Comparison of ENCODE assay signal across 23 mouse cellular contexts in genomic region chr3:36644554-36645244, GRCm38 (mm10). TPM values are rescaled to one million over a fixed set of nuclear protein-coding genes. Genes with fewer than 3 reads are reported as not detected.
DNase-seq lines count a peak whose midpoint lies in the region; ATAC-seq and TF ChIP-seq lines count a peak whose summit lies in the region.
"Had no signal": no experiment of that assay in that cellular context is flagged by ENCODE, and none has a peak within 500 bp of the region (broad histone marks: within the 10 kb centered on the region; RNA-seq: fewer than 3 reads in every experiment).

No protein-coding gene starts in this region.

- no peak overlapping the region for H3K4me3 ChIP-seq in liver, embryonic 12.5 days
- H3K4me3 ChIP-seq in intestine, embryonic 15.5 days (replicated peaks) = no peak overlapping the region
- H3K4me3 ChIP-seq in intestine, postnatal 0 days (ENCODE audit: low read depth, low read length) = no peak overlapping the region
- H3K4me3 ChIP-seq: embryonic facial prominence, embryonic 10.5 days; embryonic facial prominence, embryonic 12.5 days; forebrain, embryonic 13.5 days; forebrain, embryonic 15.5 days had no signal

- no peak overlapping the region for H3K9ac ChIP-seq in liver, embryonic 12.5 days
- no peak overlapping the region for H3K9ac ChIP-seq in intestine, embryonic 15.5 days
- no peak overlapping the region for H3K9ac ChIP-seq in intestine, postnatal 0 days (ENCODE audit: low read depth, low read length)
- H3K9ac ChIP-seq: embryonic facial prominence, embryonic 12.5 days; forebrain, embryonic 13.5 days; forebrain, embryonic 15.5 days; forebrain, postnatal 0 days had no signal

- H3K4me1 ChIP-seq in liver, embryonic 12.5 days = no peaks in the 10 kb centered on the region
- no peaks in the 10 kb centered on the region for H3K4me1 ChIP-seq in intestine, embryonic 15.5 days (replicated peaks)
- no peaks in the 10 kb centered on the region for H3K4me1 ChIP-seq in intestine, postnatal 0 days (replicated peaks; ENCODE audit: control insufficient read depth, insufficient read depth, low read length)
- H3K4me1 ChIP-seq: embryonic facial prominence, embryonic 10.5 days; embryonic facial prominence, embryonic 12.5 days; forebrain, embryonic 13.5 days; forebrain, embryonic 15.5 days had no signal

- H3K27me3 ChIP-seq in liver, embryonic 12.5 days (replicated peaks) = no peaks in the 10 kb centered on the region
- H3K27me3 ChIP-seq in intestine, embryonic 15.5 days (replicated peaks) = no peaks in the 10 kb centered on the region
- no peaks in the 10 kb centered on the region for H3K27me3 ChIP-seq in intestine, postnatal 0 days (replicated peaks; ENCODE audit: control insufficient read depth, insufficient read depth, low read length)
- H3K27me3 ChIP-seq: embryonic facial prominence, embryonic 12.5 days; forebrain, embryonic 13.5 days; forebrain, embryonic 15.5 days had no signal

- H3K4me2 ChIP-seq in liver, embryonic 12.5 days = no peak overlapping the region
- H3K4me2 ChIP-seq in intestine, embryonic 15.5 days (replicated peaks) = no peak overlapping the region
- H3K4me2 ChIP-seq in intestine, postnatal 0 days (replicated peaks; ENCODE audit: low read depth) = no peak overlapping the region
- H3K4me2 ChIP-seq: embryonic facial prominence, embryonic 12.5 days; forebrain, embryonic 13.5 days; forebrain, embryonic 15.5 days had no signal

- ATAC-seq in liver, embryonic 12.5 days = 0 out of 2 replicates have a peak, but pooled peaks have one; percentile 32
- peak; percentile 93 for ATAC-seq in intestine, embryonic 15.5 days
- peak; percentile 80 for ATAC-seq in intestine, postnatal 0 days
- ATAC-seq: forebrain, embryonic 13.5 days; forebrain, embryonic 15.5 days; forebrain, postnatal 0 days had no signal

- no peak overlapping the region for H3K27ac ChIP-seq in liver, embryonic 12.5 days
- no peak overlapping the region for H3K27ac ChIP-seq in intestine, embryonic 15.5 days
- H3K27ac ChIP-seq in intestine, postnatal 0 days (ENCODE audit: low read depth, low read length) = peak overlapping the region; percentile 57
- H3K27ac ChIP-seq: embryonic facial prominence, embryonic 10.5 days; embryonic facial prominence, embryonic 12.5 days; forebrain, embryonic 13.5 days; forebrain, embryonic 15.5 days had no signal

- no peaks in the 10 kb centered on the region for H3K9me3 ChIP-seq in liver, embryonic 12.5 days (replicated peaks)
- H3K9me3 ChIP-seq in intestine, embryonic 15.5 days = no peaks in the 10 kb centered on the region
- H3K9me3 ChIP-seq in intestine, postnatal 0 days (ENCODE audit: control insufficient read depth) = no peaks in the 10 kb centered on the region
- H3K9me3 ChIP-seq: embryonic facial prominence, embryonic 10.5 days; embryonic facial prominence, embryonic 12.5 days; forebrain, embryonic 13.5 days; forebrain, embryonic 15.5 days had no signal

- 54% methylated on average over 3 of the region's 3 CpGs for WGBS in liver, embryonic 12.5 days (ENCODE audit: insufficient replicate concordance)
- WGBS in intestine, embryonic 15.5 days = 52% methylated on average over 3 of the region's 3 CpGs
- WGBS in intestine, postnatal 0 days = 34% methylated on average over 3 of the region's 3 CpGs

- DNase-seq in liver (no peak), 3T3-L1 (ENCODE audit: low read depth, low spot score) (peak; percentile 17)
- no peak for DNase-seq in layer of hippocampus, adult 9-11 months
- DNase-seq in adrenal gland, postnatal 14 days = no peak
- DNase-seq in spleen, postnatal 4 days (ENCODE audit: low spot score in 2 of 2) = no peak
- DNase-seq: adrenal gland, adult 2 months; adrenal gland, postnatal 10 days; adrenal gland, postnatal 36 days; cerebellum, adult 11-12 months; cerebellum, adult 2 months; cerebellum, adult 9-10 months; cerebellum, postnatal 10 days; cerebellum, postnatal 25 days; forebrain, postnatal 0 days had no signal

- H3K36me3 ChIP-seq in liver, embryonic 12.5 days = no peaks in the 10 kb centered on the region
- no peaks in the 10 kb centered on the region for H3K36me3 ChIP-seq in intestine, embryonic 15.5 days
- H3K36me3 ChIP-seq in intestine, postnatal 0 days (ENCODE audit: control insufficient read depth, insufficient read depth) = no peaks in the 10 kb centered on the region
- H3K36me3 ChIP-seq: embryonic facial prominence, embryonic 10.5 days; embryonic facial prominence, embryonic 12.5 days; forebrain, embryonic 15.5 days had no signal

- TF ChIP-seq CTCF in intestine, postnatal 0 days (IDR thresholded peaks at IDR 0.05; ENCODE audit: low read depth) = no peak

RNA-seq across cellular contexts. Expression of gene Bbs7, which starts 31.4 kb away (rescaled TPM):
- polyA plus RNA-seq in liver, embryonic 12.5 days (2016; fragmentation: Nextera tagmentation; extraction: Ambion mirVana) = 8.3 and 8.9 TPM in 2 replicates
- 9.6 and 11.1 TPM in 2 replicates for polyA plus RNA-seq in intestine, embryonic 15.5 days (2015; fragmentation: Nextera tagmentation; extraction: Ambion mirVana)
- 4.5 and 4.8 TPM in 2 replicates for polyA plus RNA-seq in intestine, postnatal 0 days (2015; fragmentation: Nextera tagmentation; extraction: Ambion mirVana)
- total RNA-seq in adrenal gland, postnatal 14 days (2021) = 9.0 and 11.8 TPM in 2 replicates
- total RNA-seq: MEL had no signal

RNA-seq across cellular contexts. Expression of gene Trpc3, which starts 45.3 kb away (rescaled TPM):
- polyA plus RNA-seq in liver, embryonic 12.5 days (2016; fragmentation: Nextera tagmentation; extraction: Ambion mirVana) = 0.65 and 0.81 TPM in 2 replicates
- 3.3 TPM in 2 replicates for polyA plus RNA-seq in intestine, embryonic 15.5 days (2015; fragmentation: Nextera tagmentation; extraction: Ambion mirVana)
- 4.1 and 6.5 TPM in 2 replicates for polyA plus RNA-seq in intestine, postnatal 0 days (2015; fragmentation: Nextera tagmentation; extraction: Ambion mirVana)
- total RNA-seq in adrenal gland, postnatal 14 days (2021) = 2.4 and 2.6 TPM in 2 replicates
- total RNA-seq: MEL had no signal
- polyA plus RNA-seq: C2C12 had no signal

Comparison
In these comparisons a context has a peak if more than half of its experiments do, and no peak if none do; other contexts are left out.
1. ATAC-seq: peak in every context shown above with its lines; median percentile 93 in intestine, embryonic 15.5 days; 80 in intestine, postnatal 0 days; 32 in liver, embryonic 12.5 days.